Mouse (Mus musculus) inflammation-experienced regulatory T-cells, adult 6 months (primary cell): ENCODE measurements around the gene Ccnc. TPM values are rescaled to one million over a fixed set of nuclear protein-coding genes. Genes with fewer than 3 reads are reported as not detected.

Experiments used
- ATAC-seq: one replicate; pipeline ENCODE4 v1.8.0; 2017
- polyA plus RNA-seq, 3 experiments: library from polyadenylated mRNA; unstranded; fragments of 100-300 nt; shearing (Covaris generic); gene quantifications; one replicate each; pipeline ENCODE4 v1.2.1; 2017

Ccnc gene
- polyA plus RNA-seq, 3 experiments from 2014 or later: 31.1 to 65.5 (median 40.1) TPM

DNA sequence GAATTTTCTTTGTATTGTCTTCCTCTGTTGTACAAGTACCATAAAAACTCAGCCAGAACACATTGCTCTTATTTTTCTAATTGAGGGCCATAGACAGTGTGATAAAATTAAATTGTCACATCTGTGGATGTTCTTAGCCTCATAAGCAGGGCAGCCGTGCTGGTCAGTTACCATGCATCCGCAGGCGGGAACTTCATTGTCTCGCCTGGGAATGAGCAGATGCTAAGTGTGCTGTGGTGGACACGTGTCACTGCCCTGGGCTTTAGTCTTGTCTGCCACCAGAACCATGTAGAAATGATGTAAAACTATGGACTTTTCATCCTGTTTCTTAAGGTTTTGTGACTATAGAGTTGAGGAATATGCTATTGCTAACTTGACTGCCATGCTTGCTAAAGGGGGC is 79.7 kb downstream of the Ccnc start:
- no peak for ATAC-seq

Other genes with a start within 250 kb of the Ccnc start
- gene Prdm13, start 41.7 kb upstream of the Ccnc start, polyA plus RNA-seq: not detected
- 10 to 100 TPM; 18.8 to 21.5 (median 21.1) TPM for gene Usp45, start 39.5 kb downstream of the Ccnc start, polyA plus RNA-seq
- 10 to 100 TPM; 22.5 to 49.5 (median 27.5) TPM for gene Tstd3, start 39.5 kb downstream of the Ccnc start, polyA plus RNA-seq
- gene Pnisr, start 119.9 kb downstream of the Ccnc start, polyA plus RNA-seq: 100 to 1,000 TPM; 150 to 277 (median 265) TPM
- 10 to 100 TPM; 13.4 to 14.4 (median 13.5) TPM for gene Coq3, start 152.0 kb downstream of the Ccnc start, polyA plus RNA-seq
- gene Faxc, start 203.6 kb downstream of the Ccnc start, polyA plus RNA-seq: under 1 TPM in 2 of 3 experiments, not detected in 1; 0.15 to 0.20 TPM